Mouse (Mus musculus): ENCODE measurements around the gene Hoxa1. TPM values are rescaled to one million over a fixed set of nuclear protein-coding genes. Genes with fewer than 3 reads are reported as not detected.

The Hoxa1 gene
- total and polyA plus RNA-seq, 3 experiments = 1.9 to 3.7 (median 3.2) TPM

DNA sequence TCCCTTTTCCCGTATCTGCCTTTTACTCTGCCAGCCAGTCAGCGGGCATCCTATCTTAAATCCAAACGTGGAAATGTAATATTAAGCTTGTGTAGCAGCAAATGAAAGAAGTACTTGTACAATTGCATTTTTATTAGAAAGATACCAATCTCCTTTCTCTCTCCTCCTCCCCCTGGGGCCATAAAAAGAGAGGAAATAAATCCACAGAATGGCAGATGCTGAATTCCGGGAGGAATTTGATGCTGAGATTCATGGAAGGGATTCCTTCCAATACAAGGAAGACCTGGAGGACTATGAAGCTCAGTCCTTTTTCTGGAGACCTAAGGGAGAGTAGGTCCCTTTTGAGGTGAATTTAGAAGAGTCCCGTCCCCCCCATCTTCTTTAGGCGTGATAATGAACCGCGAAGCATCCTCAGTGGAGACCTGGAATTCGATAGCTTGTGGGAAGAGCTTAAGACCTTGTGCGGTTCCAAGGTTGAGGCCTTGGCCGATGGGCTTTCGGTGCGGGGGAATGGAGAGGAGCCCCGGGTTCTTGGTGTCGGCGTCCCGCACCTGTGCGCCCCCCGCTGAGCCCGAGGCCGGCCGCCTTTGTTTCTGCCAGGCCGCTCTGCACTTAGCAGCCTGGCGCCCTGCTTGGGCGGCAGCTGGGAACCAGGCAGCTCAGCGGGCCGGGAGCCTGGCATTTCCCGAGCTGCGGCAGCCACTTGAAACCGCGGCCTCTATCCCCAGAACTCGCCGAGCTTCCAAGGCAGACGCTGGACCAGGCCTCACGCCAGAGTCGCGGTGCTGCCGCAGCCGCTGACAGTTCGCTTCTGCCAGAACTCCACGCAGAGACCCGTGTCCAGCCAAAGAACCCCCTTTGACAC lies 10.3 kb upstream of the Hoxa1 start:
- H3K9ac ChIP-seq (ENCODE audit: insufficient read depth, low read depth) = no peak overlapping the region
- dilution Hi-C loops (cut with MboI; ENCODE audit: extremely low pct_ligation_motif_present, extremely low pct_unique_long_range_greater_than_20kb, low sequenced_read_pairs) = no loop called here
- no peak overlapping the region for H3K4me2 ChIP-seq (ENCODE audit: insufficient read depth, low read depth, poor library complexity, severe bottlenecking)
- H3K4me1 ChIP-seq (ENCODE audit: control insufficient read depth in 1 of 2, insufficient read depth in 2 of 2) = no peaks in the 10 kb centered on the region
- H3K36me3 ChIP-seq (replicated peaks in 1 of 2; ENCODE audit: control insufficient read depth in 1 of 2, insufficient read depth in 1 of 2, low read length in 1 of 2) = peaks cover 5 to 40% of the 10 kb centered on the region in 2 experiments
- DNase-seq (ENCODE audit: extremely low read depth) = no peak
- H3K9me3 ChIP-seq (replicated peaks; ENCODE audit: low read length) = peaks cover 3% of the 10 kb centered on the region
- no peaks in the 10 kb centered on the region for H3K27me3 ChIP-seq (replicated peaks)
- no peak overlapping the region for H3K27ac ChIP-seq (ENCODE audit: insufficient read depth, low read depth)
- in situ Hi-C loops (cut with MboI; ENCODE audit: low pct_ligation_motif_present, low pct_unique_long_range_greater_than_20kb, low sequenced_read_pairs) = no loop called here
- H3K79me2 ChIP-seq (replicated peaks; ENCODE audit: control insufficient read depth, extremely low read depth, insufficient read depth, poor library complexity, severe bottlenecking) = no peaks in the 10 kb centered on the region
- H3K4me3 ChIP-seq (replicated peaks in 1 of 3; ENCODE audit: low read depth in 2 of 3, low read length in 2 of 3, poor library complexity in 1 of 3) = no peak overlapping the region
- TF ChIP-seq MEF2A (IDR thresholded peaks at IDR 0.05; ENCODE audit: borderline replicate concordance, low read depth, low read length) (no peak), SIN3A (IDR thresholded peaks at IDR 0.05; ENCODE audit: low read length) (no peak), KAT2A (IDR thresholded peaks at IDR 0.05; ENCODE audit: insufficient replicate concordance, low read length) (no peak), IRF4 (IDR thresholded peaks at IDR 0.05; ENCODE audit: low read depth, low read length) (no peak)

DNA sequence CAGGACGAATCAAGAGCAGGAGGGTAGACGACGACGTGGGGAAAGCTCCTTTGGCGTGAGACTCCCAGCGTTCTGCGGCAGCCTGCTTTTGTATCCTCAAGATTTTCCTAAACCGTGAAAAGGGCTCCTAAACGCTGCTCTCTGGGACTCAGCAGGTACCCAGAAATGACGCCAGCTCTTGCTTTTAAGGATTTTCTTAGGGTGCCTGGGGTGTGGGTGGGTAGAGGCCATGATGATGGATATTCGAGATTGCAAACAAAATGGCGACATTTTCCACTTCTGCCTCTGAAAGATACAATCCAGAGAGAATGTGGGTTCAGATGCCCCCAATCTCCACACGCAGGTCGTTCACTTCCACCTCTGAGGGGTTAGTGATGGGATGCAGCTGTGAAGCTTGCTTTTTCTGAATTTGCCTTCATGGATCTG lies 9.6 kb upstream of the Hoxa1 start:
- Histone ChIP-seq H3K27ac (ENCODE audit: insufficient read depth, low read depth) (no peak overlapping the region), H3K9me3 (replicated peaks; ENCODE audit: low read length) (peaks cover 3% of the 10 kb centered on the region), H3K9ac (ENCODE audit: insufficient read depth, low read depth) (no peak overlapping the region), H3K36me3 (replicated peaks in 1 of 2; ENCODE audit: control insufficient read depth in 1 of 2, insufficient read depth in 1 of 2, low read length in 1 of 2) (peaks cover 9 to 47% of the 10 kb centered on the region in 2 experiments), H3K79me2 (replicated peaks; ENCODE audit: control insufficient read depth, extremely low read depth, insufficient read depth, poor library complexity, severe bottlenecking) (no peaks in the 10 kb centered on the region), H3K4me1 (ENCODE audit: control insufficient read depth in 1 of 2, insufficient read depth in 2 of 2) (no peaks in the 10 kb centered on the region), H3K4me3 (replicated peaks in 1 of 3; ENCODE audit: low read depth in 2 of 3, low read length in 2 of 3, poor library complexity in 1 of 3) (no peak overlapping the region), H3K4me2 (ENCODE audit: insufficient read depth, low read depth, poor library complexity, severe bottlenecking) (no peak overlapping the region), H3K27me3 (replicated peaks) (no peaks in the 10 kb centered on the region)
- in situ Hi-C loops (cut with MboI; ENCODE audit: low pct_ligation_motif_present, low pct_unique_long_range_greater_than_20kb, low sequenced_read_pairs) = no loop called here
- DNase-seq (ENCODE audit: extremely low read depth) = no peak
- TF ChIP-seq HCFC1 (IDR thresholded peaks at IDR 0.05; ENCODE audit: low read depth, low read length) (no peak), SMC3 (IDR thresholded peaks at IDR 0.05; ENCODE audit: low read depth, low read length) (no peak)
- dilution Hi-C loops (cut with MboI; ENCODE audit: extremely low pct_ligation_motif_present, extremely low pct_unique_long_range_greater_than_20kb, low sequenced_read_pairs) = no loop called here

- in situ Hi-C loops (cut with MboI; ENCODE audit: low pct_ligation_motif_present, low pct_unique_long_range_greater_than_20kb, low sequenced_read_pairs) (no loop called here), dilution Hi-C loops (cut with MboI; ENCODE audit: extremely low pct_ligation_motif_present, extremely low pct_unique_long_range_greater_than_20kb, low sequenced_read_pairs) (no loop called here)
- no peak overlapping the region for H3K27ac ChIP-seq (ENCODE audit: insufficient read depth, low read depth)
- H3K4me1 ChIP-seq (ENCODE audit: control insufficient read depth in 1 of 2, insufficient read depth in 2 of 2) = no peaks in the 10 kb centered on the region
- H3K9ac ChIP-seq (ENCODE audit: insufficient read depth, low read depth) = no peak overlapping the region
- H3K79me2 ChIP-seq (replicated peaks; ENCODE audit: control insufficient read depth, extremely low read depth, insufficient read depth, poor library complexity, severe bottlenecking) = no peaks in the 10 kb centered on the region
- no peaks in the 10 kb centered on the region for H3K27me3 ChIP-seq (replicated peaks)
- no peak for TF ChIP-seq BHLHE40 (IDR thresholded peaks at IDR 0.05; ENCODE audit: low read depth, low read length)
- TF ChIP-seq POLR2AphosphoS2 (IDR thresholded peaks at IDR 0.05; ENCODE audit: low read depth, low read length) = no peak
- TF ChIP-seq JUND (conservative IDR thresholded peaks at IDR 0.05; ENCODE audit: low read depth, low read length) = no peak
- no peak for TF ChIP-seq PAX5 (IDR thresholded peaks at IDR 0.05; ENCODE audit: low read length)
- TF ChIP-seq NELFE (IDR thresholded peaks at IDR 0.05; ENCODE audit: low read depth, low read length) = no peak
- no peak for TF ChIP-seq RAD21 (IDR thresholded peaks at IDR 0.05; ENCODE audit: low read depth, low read length)
- no peak overlapping the region for H3K4me2 ChIP-seq (ENCODE audit: insufficient read depth, low read depth, poor library complexity, severe bottlenecking)
- no peaks in the 10 kb centered on the region for H3K9me3 ChIP-seq (replicated peaks; ENCODE audit: low read length)
- DNase-seq (ENCODE audit: extremely low read depth) = no peak
- no peak overlapping the region for H3K4me3 ChIP-seq (replicated peaks in 1 of 3; ENCODE audit: low read depth in 2 of 3, low read length in 2 of 3, poor library complexity in 1 of 3)
- H3K36me3 ChIP-seq (replicated peaks in 1 of 2; ENCODE audit: control insufficient read depth in 1 of 2, insufficient read depth in 1 of 2, low read length in 1 of 2) = peaks cover 9 to 45% of the 10 kb centered on the region in 2 experiments
Measured at GRCm38 (mm10) chr6:52167176-52167575, 9.1 kb upstream of the Hoxa1 start.
